Mouse (Mus musculus) lung, embryonic 15.5 days (tissue): ENCODE measurements around the gene Hspd1. TPM values are rescaled to one million over a fixed set of nuclear protein-coding genes. Genes with fewer than 3 reads are reported as not detected.

Source experiments
- ATAC-seq: fragments of 200-750 bp; cut with Nextera tagmentation; 2 replicates; pipeline ENCODE4 v1.8.0; 2017; ENCODE audit warnings: moderate number of reproducible peaks, borderline replicate concordance; ENCODE audit not compliant: low FRiP score, low TSS enrichment; ENCODE audit errors: extremely low read depth
- H3K27ac ChIP-seq: fragments of 300-500 bp; sonication (generic); 2 replicates; pipeline ENCODE4 v1.5.1; 2015; ENCODE audit warnings: moderate library complexity, mild to moderate bottlenecking, inconsistent platforms
- H3K27me3 ChIP-seq: fragments of 300-500 bp; sonication (generic); 2 replicates; pipeline ENCODE4 v1.6.1; 2015; ENCODE audit warnings: inconsistent platforms
- H3K36me3 ChIP-seq: fragments of 300-500 bp; sonication (generic); 2 replicates; pipeline ENCODE4 v1.6.1; 2015; ENCODE audit warnings: inconsistent platforms
- H3K4me1 ChIP-seq: fragments of 300-500 bp; sonication (generic); 2 replicates; pipeline ENCODE4 v1.6.1; 2015; ENCODE audit warnings: inconsistent platforms
- H3K4me2 ChIP-seq: fragments of 300-500 bp; sonication (generic); 2 replicates; pipeline ENCODE4 v1.6.1; 2015; ENCODE audit warnings: inconsistent platforms, mild to moderate bottlenecking, moderate library complexity
- H3K4me3 ChIP-seq: fragments of 300-500 bp; sonication (generic); 2 replicates; pipeline ENCODE4 v1.5.1; 2015; ENCODE audit warnings: mild to moderate bottlenecking, inconsistent platforms
- H3K9ac ChIP-seq: fragments of 300-500 bp; sonication (generic); 2 replicates; pipeline ENCODE4 v1.6.1; 2015; ENCODE audit warnings: inconsistent platforms
- H3K9me3 ChIP-seq: fragments of 300-500 bp; sonication (generic); 2 replicates; pipeline ENCODE4 v1.6.1; 2016; ENCODE audit warnings: inconsistent platforms
- WGBS: fragments of 180-500 bp; shearing (Covaris S2); methylation state at CpG from one replicate; pipeline ENCODE4 v1.1.7; 2015; 5-methylcytosine and 5-hydroxymethylcytosine counted together
- polyA plus RNA-seq: library from polyadenylated mRNA; unstranded; fragments of >200 nt; fragmentation: Nextera tagmentation; extraction: Ambion mirVana; gene quantifications from 2 replicates; pipeline ENCODE4 v1.2.1, GENCODE M21; 2015

Gene Hspd1
- polyA plus RNA-seq, 1 experiment from 2014 or later, result 331 TPM

GRCm38 (mm10) chr1:55055322-55056115, 32.5 kb downstream of the Hspd1 start:
- Histone ChIP-seq H3K9ac (no peak overlapping the region), H3K27me3 (no peaks in the 10 kb centered on the region), H3K4me1 (peaks cover 10% of the 10 kb centered on the region), H3K9me3 (no peaks in the 10 kb centered on the region), H3K36me3 (0 out of 2 replicates have a peak, but pooled peaks cover 4% of the 10 kb centered on the region), H3K4me2 (no peak overlapping the region), H3K27ac (no peak overlapping the region), H3K4me3 (no peak overlapping the region)
- ATAC-seq, result no peak
- 82% methylated on average over 5 of the region's 5 CpGs for WGBS

- Histone ChIP-seq H3K9me3 (no peaks in the 10 kb centered on the region), H3K4me2 (peak overlapping the region; percentile 75), H3K4me1 (peaks cover 10% of the 10 kb centered on the region), H3K36me3 (0 out of 2 replicates have a peak, but pooled peaks cover 4% of the 10 kb centered on the region), H3K4me3 (peak overlapping the region; percentile 93), H3K27me3 (no peaks in the 10 kb centered on the region), H3K27ac (no peak overlapping the region), H3K9ac (peak overlapping the region; percentile 64)
- WGBS, result 64% methylated on average over 4 of the region's 4 CpGs
- no peak for ATAC-seq
These were observed 34.4 kb downstream of the Hspd1 start for GRCm38 (mm10) chr1:55053596-55053995.

GRCm38 (mm10) chr1:55053005-55053404, 35.0 kb downstream of the Hspd1 start:
- H3K9me3 ChIP-seq, result no peaks in the 10 kb centered on the region
- peak; percentile 73 for ATAC-seq
- peaks cover 10% of the 10 kb centered on the region for H3K4me1 ChIP-seq
- H3K27me3 ChIP-seq, result no peaks in the 10 kb centered on the region
- H3K4me3 ChIP-seq, result peak overlapping the region; percentile 93
- WGBS, result 2% methylated on average over 42 of the region's 42 CpGs
- H3K36me3 ChIP-seq, result 0 out of 2 replicates have a peak, but pooled peaks cover 4% of the 10 kb centered on the region
- H3K4me2 ChIP-seq, result peak overlapping the region; percentile 75
- H3K27ac ChIP-seq, result peak overlapping the region; percentile 86
- H3K9ac ChIP-seq, result peak overlapping the region; percentile 64

- peak within 1 kb of the TSS; percentile 93 for H3K4me3 ChIP-seq
- H3K9me3 ChIP-seq, result no peaks in the 10 kb centered on the region
- WGBS, result under 1% methylated on average over 45 of the region's 46 CpGs
- ATAC-seq, result peak; percentile 100
- H3K9ac ChIP-seq, result peak within 1 kb of the TSS; percentile 66
- 0 out of 2 replicates have a peak, but pooled peaks cover 4% of the 10 kb centered on the region for H3K36me3 ChIP-seq
- peak within 1 kb of the TSS; percentile 87 for H3K4me2 ChIP-seq
- no peaks in the 10 kb centered on the region for H3K27me3 ChIP-seq
- H3K4me1 ChIP-seq, result peaks cover 10% of the 10 kb centered on the region
- H3K27ac ChIP-seq, result peak within 1 kb of the TSS; percentile 86
These were observed 35.6 kb downstream of the Hspd1 start, which contains the start of gene Coq10b for GRCm38 (mm10) chr1:55052355-55052953. TSS of gene Coq10b (plus strand) at chr1:55052770.

- 65% methylated on average over 3 of the region's 3 CpGs for WGBS
- no peaks in the 10 kb centered on the region for H3K36me3 ChIP-seq
- peak overlapping the region; percentile 93 for H3K4me3 ChIP-seq
- no peak overlapping the region for H3K27ac ChIP-seq
- peaks cover 10% of the 10 kb centered on the region for H3K4me1 ChIP-seq
- ATAC-seq, result no peak
- H3K4me2 ChIP-seq, result peak overlapping the region; percentile 87
- H3K9me3 ChIP-seq, result no peaks in the 10 kb centered on the region
- no peaks in the 10 kb centered on the region for H3K27me3 ChIP-seq
- no peak overlapping the region for H3K9ac ChIP-seq
These were observed 36.4 kb downstream of the Hspd1 start for GRCm38 (mm10) chr1:55051671-55052070.

- H3K4me1 ChIP-seq, result peaks cover 10% of the 10 kb centered on the region
- ATAC-seq, result no peak
- no peak overlapping the region for H3K4me2 ChIP-seq
- H3K4me3 ChIP-seq, result no peak overlapping the region
- no peaks in the 10 kb centered on the region for H3K36me3 ChIP-seq
- no peak overlapping the region for H3K9ac ChIP-seq
- no peaks in the 10 kb centered on the region for H3K9me3 ChIP-seq
- 60% methylated on average over 4 of the region's 4 CpGs for WGBS
- no peak overlapping the region for H3K27ac ChIP-seq
- no peaks in the 10 kb centered on the region for H3K27me3 ChIP-seq
These were observed 39.0 kb downstream of the Hspd1 start for GRCm38 (mm10) chr1:55048841-55049587.

GRCm38 (mm10) chr1:55043164-55043563, 44.9 kb downstream of the Hspd1 start:
- no peaks in the 10 kb centered on the region for H3K27me3 ChIP-seq
- H3K36me3 ChIP-seq, result no peaks in the 10 kb centered on the region
- H3K4me2 ChIP-seq, result no peak overlapping the region
- no peak overlapping the region for H3K27ac ChIP-seq
- 68% methylated on average over 3 of the region's 3 CpGs for WGBS
- H3K9me3 ChIP-seq, result no peaks in the 10 kb centered on the region
- no peaks in the 10 kb centered on the region for H3K4me1 ChIP-seq
- no peak overlapping the region for H3K9ac ChIP-seq
- no peak for ATAC-seq
- H3K4me3 ChIP-seq, result no peak overlapping the region

- Histone ChIP-seq H3K4me3 (no peak overlapping the region), H3K9me3 (no peaks in the 10 kb centered on the region), H3K4me2 (no peak overlapping the region), H3K9ac (no peak overlapping the region), H3K27ac (no peak overlapping the region), H3K4me1 (no peaks in the 10 kb centered on the region), H3K27me3 (peaks cover 2% of the 10 kb centered on the region; the same call in 1 of the 2 replicates), H3K36me3 (no peaks in the 10 kb centered on the region)
- WGBS, result 43% methylated on average over 1 of the region's 1 CpGs
- ATAC-seq, result no peak
These were observed 45.8 kb downstream of the Hspd1 start for GRCm38 (mm10) chr1:55042246-55042645.

GRCm38 (mm10) chr1:55041691-55042090, 46.4 kb downstream of the Hspd1 start:
- Histone ChIP-seq H3K4me1 (no peaks in the 10 kb centered on the region), H3K4me2 (no peak overlapping the region), H3K9ac (no peak overlapping the region), H3K4me3 (no peak overlapping the region), H3K9me3 (no peaks in the 10 kb centered on the region), H3K27ac (no peak overlapping the region), H3K36me3 (no peaks in the 10 kb centered on the region), H3K27me3 (peaks cover 4% of the 10 kb centered on the region; the same call in 1 of the 2 replicates)
- 82% methylated on average over 4 of the region's 4 CpGs for WGBS
- no peak for ATAC-seq

GRCm38 (mm10) chr1:55039944-55040343, 48.1 kb downstream of the Hspd1 start:
- Histone ChIP-seq H3K9ac (no peak overlapping the region), H3K4me3 (no peak overlapping the region), H3K27me3 (peaks cover 4% of the 10 kb centered on the region; the same call in 1 of the 2 replicates), H3K27ac (no peak overlapping the region), H3K36me3 (no peaks in the 10 kb centered on the region), H3K4me2 (no peak overlapping the region), H3K4me1 (no peaks in the 10 kb centered on the region), H3K9me3 (no peaks in the 10 kb centered on the region)
- no peak for ATAC-seq
- WGBS, result 86% methylated on average over 1 of the region's 1 CpGs

- Histone ChIP-seq H3K27me3 (no peaks in the 10 kb centered on the region), H3K9ac (no peak overlapping the region), H3K4me2 (no peak overlapping the region), H3K4me3 (no peak overlapping the region), H3K9me3 (no peaks in the 10 kb centered on the region), H3K27ac (no peak overlapping the region), H3K4me1 (no peaks in the 10 kb centered on the region), H3K36me3 (no peaks in the 10 kb centered on the region)
- no peak for ATAC-seq
These were observed 56.8 kb downstream of the Hspd1 start for GRCm38 (mm10) chr1:55031026-55031779.
